Comparison of ENCODE assay signal across 34 mouse cellular contexts in genomic region chr2:38259052-38259451, GRCm38 (mm10).
"Had no signal": no experiment of that assay in that cellular context is flagged by ENCODE, and none has a peak within 500 bp of the region (broad histone marks: within the 10 kb centered on the region; RNA-seq: fewer than 3 reads in every experiment).

No protein-coding gene starts in this region.

- H3K4me3 ChIP-seq: heart, embryonic 10.5 days; heart, embryonic 12.5 days; heart, embryonic 13.5 days; heart, embryonic 15.5 days; hindbrain, embryonic 10.5 days; hindbrain, embryonic 12.5 days; hindbrain, embryonic 13.5 days; hindbrain, embryonic 15.5 days; intestine, embryonic 15.5 days; kidney, embryonic 15.5 days; layer of hippocampus, adult 2 months had no signal

- ATAC-seq: hindbrain, embryonic 16.5 days; hindbrain, postnatal 0 days; inflammation-experienced regulatory T-cells, adult 6 months; intestine, embryonic 15.5 days; intestine, embryonic 16.5 days; intestine, postnatal 0 days had no signal

- DNase-seq: heart, postnatal 10 days; heart, postnatal 14 days; heart, postnatal 36 days; heart, postnatal 4 days; kidney, adult 11 months; kidney, adult 18-20 months; kidney, adult 2 months; kidney, adult 8-10 months; kidney, adult 9 months; kidney, postnatal 10 days; kidney, postnatal 25 days; kidney, postnatal 36 days; kidney, postnatal 4 days; layer of hippocampus, adult 9-11 months; layer of hippocampus, postnatal 36 days had no signal

- H3K9ac ChIP-seq: heart, embryonic 12.5 days; heart, embryonic 13.5 days; heart, embryonic 15.5 days; hindbrain, embryonic 12.5 days; hindbrain, embryonic 13.5 days; hindbrain, embryonic 14.5 days; hindbrain, embryonic 15.5 days; intestine, embryonic 15.5 days; kidney, embryonic 15.5 days had no signal

- H3K9me3 ChIP-seq: heart, embryonic 10.5 days; heart, embryonic 12.5 days; heart, embryonic 13.5 days; heart, embryonic 15.5 days; hindbrain, embryonic 10.5 days; hindbrain, embryonic 12.5 days; hindbrain, embryonic 13.5 days; hindbrain, embryonic 15.5 days; intestine, embryonic 15.5 days; kidney, embryonic 15.5 days had no signal

- H3K27ac ChIP-seq: heart, embryonic 10.5 days; heart, embryonic 13.5 days; heart, embryonic 15.5 days; hindbrain, embryonic 10.5 days; hindbrain, embryonic 12.5 days; hindbrain, embryonic 13.5 days; hindbrain, embryonic 14.5 days; hindbrain, embryonic 15.5 days; hindbrain, postnatal 0 days; intestine, embryonic 15.5 days; kidney, embryonic 15.5 days; kidney, postnatal 0 days; layer of hippocampus, adult 2 months had no signal

- H3K27me3 ChIP-seq: heart, embryonic 12.5 days; heart, embryonic 13.5 days; heart, embryonic 15.5 days; hindbrain, embryonic 12.5 days; hindbrain, embryonic 13.5 days; hindbrain, embryonic 15.5 days; intestine, embryonic 15.5 days; kidney, embryonic 15.5 days had no signal

- H3K36me3 ChIP-seq: heart, embryonic 10.5 days; heart, embryonic 12.5 days; heart, embryonic 13.5 days; heart, embryonic 15.5 days; hindbrain, embryonic 10.5 days; hindbrain, embryonic 12.5 days; hindbrain, embryonic 13.5 days; hindbrain, embryonic 15.5 days; intestine, embryonic 15.5 days; kidney, embryonic 15.5 days had no signal

- H3K4me1 ChIP-seq: heart, embryonic 10.5 days; heart, embryonic 12.5 days; heart, embryonic 15.5 days; hindbrain, embryonic 10.5 days; hindbrain, embryonic 12.5 days; hindbrain, embryonic 13.5 days; hindbrain, embryonic 15.5 days; intestine, embryonic 15.5 days; kidney, embryonic 15.5 days had no signal

- H3K4me2 ChIP-seq: heart, embryonic 11.5 days; heart, embryonic 12.5 days; heart, embryonic 13.5 days; heart, embryonic 15.5 days; hindbrain, embryonic 12.5 days; hindbrain, embryonic 13.5 days; hindbrain, embryonic 14.5 days; hindbrain, embryonic 15.5 days; intestine, embryonic 15.5 days; kidney, embryonic 15.5 days had no signal
